Mouse (Mus musculus) CH12.LX (cell line): Measurements from ENCODE around the gene Ofd1. TPM values are rescaled to one million over a fixed set of nuclear protein-coding genes. Genes with fewer than 3 reads are reported as not detected.

ENCODE experiments used
- DNase-seq: peaks from one replicate; pipeline ENCODE4 v3.0.0-alpha.2; 2013; ENCODE audit errors: extremely low read depth
- H3K27ac ChIP-seq: 2 replicates; pipeline ENCODE4 v1.5.1; 2012; ENCODE audit warnings: low read depth, mild to moderate bottlenecking, control low read depth, moderate library complexity; ENCODE audit not compliant: insufficient read depth
- H3K27me3 ChIP-seq: replicated peaks from 2 replicates; pipeline ENCODE3; 2012; ENCODE audit warnings: inconsistent platforms
- H3K36me3 ChIP-seq, 2 experiments: replicated peaks in 1 of 2; 2 replicates each; pipeline versions ENCODE3 to v1.6.1; 2012; ENCODE audit warnings: inconsistent platforms in 1 of 2, low read length in 1 of 2, mild to moderate bottlenecking in 1 of 2, mixed read lengths in 1 of 2, moderate library complexity in 1 of 2; ENCODE audit not compliant: control insufficient read depth in 1 of 2, insufficient read depth in 1 of 2
- H3K4me1 ChIP-seq, 2 experiments: 2 replicates each; pipeline ENCODE4 v1.6.1; 2012; ENCODE audit warnings: inconsistent platforms in 1 of 2, moderate library complexity in 1 of 2; ENCODE audit not compliant: insufficient read depth in 2 of 2, control insufficient read depth in 1 of 2
- H3K4me2 ChIP-seq: 2 replicates; pipeline ENCODE4 v1.6.1; 2012; ENCODE audit warnings: low read depth, mild to moderate bottlenecking, control low read depth; ENCODE audit not compliant: poor library complexity, insufficient read depth, severe bottlenecking
- H3K4me3 ChIP-seq, 3 experiments: fragments of 150-350 bp in 1 of 3; sonication (generic) in 1 of 3; replicated peaks in 1 of 3; 2 replicates each; pipeline versions ENCODE3 to v1.5.1; 2011 to 2012; ENCODE audit warnings: low read depth in 2 of 3, low read length in 2 of 3, mild to moderate bottlenecking in 2 of 3, moderate library complexity in 2 of 3, control low read depth in 1 of 3, improper control_type of control experiment in 1 of 3, inconsistent platforms in 1 of 3, mixed read lengths in 1 of 3; ENCODE audit not compliant: poor library complexity in 1 of 3
- H3K79me2 ChIP-seq: replicated peaks from 2 replicates; pipeline ENCODE4 v1.6.1; 2012; ENCODE audit warnings: mild to moderate bottlenecking, moderate library complexity; ENCODE audit not compliant: control insufficient read depth, poor library complexity, insufficient read depth, severe bottlenecking; ENCODE audit errors: extremely low read depth
- H3K9ac ChIP-seq: 2 replicates; pipeline ENCODE4 v1.6.1; 2012; ENCODE audit warnings: low read depth, mild to moderate bottlenecking, control low read depth, moderate library complexity; ENCODE audit not compliant: insufficient read depth
- H3K9me3 ChIP-seq: replicated peaks from 2 replicates; pipeline ENCODE3; 2012; ENCODE audit warnings: low read length, inconsistent platforms, mixed read lengths
- BHLHE40 ChIP-seq: IDR thresholded peaks from 2 replicates; pipeline ENCODE4 v1.6.1; 2011; ENCODE audit warnings: mild to moderate bottlenecking, low read depth, low read length, improper control_type of control experiment
- CHD1 ChIP-seq: IDR thresholded peaks from 2 replicates; pipeline ENCODE4 v1.6.1; 2012; ENCODE audit warnings: low read depth, low read length, improper control_type of control experiment, inconsistent platforms
- CTCF ChIP-seq, 2 experiments: IDR thresholded peaks in 1 of 2; conservative IDR thresholded peaks in 1 of 2; 2 replicates each; pipeline ENCODE4 v1.5.1; 2011 to 2012; ENCODE audit warnings: low read depth in 2 of 2, low read length in 2 of 2, improper control_type of control experiment in 1 of 2, inconsistent platforms in 1 of 2, mild to moderate bottlenecking in 1 of 2, moderate library complexity in 1 of 2
- E2F4 ChIP-seq: IDR thresholded peaks from 2 replicates; pipeline ENCODE4 v1.6.1; 2011; ENCODE audit warnings: low read depth, low read length, improper control_type of control experiment; ENCODE audit not compliant: insufficient replicate concordance
- ETS1 ChIP-seq: conservative IDR thresholded peaks from 2 replicates; pipeline ENCODE4 v1.6.1; 2012; ENCODE audit warnings: low read depth, mild to moderate bottlenecking, inconsistent platforms, low read length, improper control_type of control experiment, moderate library complexity
- HCFC1 ChIP-seq: IDR thresholded peaks from 2 replicates; pipeline ENCODE4 v1.6.1; 2012; ENCODE audit warnings: low read depth, mild to moderate bottlenecking, inconsistent platforms, low read length, improper control_type of control experiment
- JUN ChIP-seq: IDR thresholded peaks from 2 replicates; pipeline ENCODE4 v1.6.1; 2011; ENCODE audit warnings: low read depth, mild to moderate bottlenecking, low read length, improper control_type of control experiment, moderate library complexity; ENCODE audit not compliant: insufficient read depth
- JUND ChIP-seq: conservative IDR thresholded peaks from 2 replicates; pipeline ENCODE4 v1.6.1; 2011; ENCODE audit warnings: low read depth, low read length, improper control_type of control experiment
- KAT2A ChIP-seq: IDR thresholded peaks from 2 replicates; pipeline ENCODE4 v1.6.1; 2012; ENCODE audit warnings: low read length, improper control_type of control experiment, inconsistent platforms; ENCODE audit not compliant: insufficient replicate concordance
- MAFK ChIP-seq: IDR thresholded peaks from 2 replicates; pipeline ENCODE4 v1.6.1; 2011; ENCODE audit warnings: low read length, improper control_type of control experiment; ENCODE audit not compliant: insufficient replicate concordance
- MAX ChIP-seq: IDR thresholded peaks from 2 replicates; pipeline ENCODE4 v1.6.1; 2011; ENCODE audit warnings: low read length, improper control_type of control experiment
- MAZ ChIP-seq: IDR thresholded peaks from 2 replicates; pipeline ENCODE4 v1.6.1; 2012; ENCODE audit warnings: low read depth, mild to moderate bottlenecking, inconsistent platforms, low read length, improper control_type of control experiment, moderate library complexity
- MXI1 ChIP-seq: IDR thresholded peaks from 2 replicates; pipeline ENCODE4 v1.6.1; 2011; ENCODE audit warnings: mild to moderate bottlenecking, low read depth, low read length, improper control_type of control experiment
- MYC ChIP-seq: IDR thresholded peaks from 2 replicates; pipeline ENCODE4 v1.6.1; 2011; ENCODE audit warnings: low read depth, mild to moderate bottlenecking, improper control_type of control experiment, low read length
- NELFE ChIP-seq: IDR thresholded peaks from 2 replicates; pipeline ENCODE4 v1.6.1; 2011; ENCODE audit warnings: low read depth, low read length, improper control_type of control experiment
- NRF1 ChIP-seq: IDR thresholded peaks from 2 replicates; pipeline ENCODE4 v1.6.1; 2014; ENCODE audit warnings: low read depth, mild to moderate bottlenecking, inconsistent platforms, low read length, improper control_type of control experiment, moderate library complexity
- RAD21 ChIP-seq: IDR thresholded peaks from 2 replicates; pipeline ENCODE4 v1.6.1; 2011; ENCODE audit warnings: low read depth, mild to moderate bottlenecking, low read length, improper control_type of control experiment, moderate library complexity
- RCOR1 ChIP-seq: conservative IDR thresholded peaks from 2 replicates; pipeline ENCODE4 v1.6.1; 2012; ENCODE audit warnings: low read depth, mild to moderate bottlenecking, inconsistent platforms, low read length, improper control_type of control experiment
- SMC3 ChIP-seq: IDR thresholded peaks from 2 replicates; pipeline ENCODE4 v1.6.1; 2011; ENCODE audit warnings: low read depth, low read length, improper control_type of control experiment
- TBP ChIP-seq: conservative IDR thresholded peaks from 2 replicates; pipeline ENCODE4 v1.6.1; 2011; ENCODE audit warnings: low read depth, low read length, improper control_type of control experiment
- TCF12 ChIP-seq: IDR thresholded peaks from 2 replicates; pipeline ENCODE4 v1.6.1; 2014; ENCODE audit warnings: low read depth, mild to moderate bottlenecking, inconsistent platforms, low read length, improper control_type of control experiment
- UBTF ChIP-seq: IDR thresholded peaks from 2 replicates; pipeline ENCODE4 v1.6.1; 2012; ENCODE audit warnings: low read depth, mild to moderate bottlenecking, inconsistent platforms, low read length, improper control_type of control experiment, moderate library complexity
- USF1 ChIP-seq: IDR thresholded peaks from 2 replicates; pipeline ENCODE4 v1.6.1; 2014; ENCODE audit warnings: low read depth, mild to moderate bottlenecking, inconsistent platforms, low read length, improper control_type of control experiment
- USF2 ChIP-seq: conservative IDR thresholded peaks from 2 replicates; pipeline ENCODE4 v1.6.1; 2011; ENCODE audit warnings: low read depth, low read length, improper control_type of control experiment
- ZC3H11A ChIP-seq: IDR thresholded peaks from 2 replicates; pipeline ENCODE4 v1.6.1; 2012; ENCODE audit warnings: low read depth, mild to moderate bottlenecking, inconsistent platforms, low read length, improper control_type of control experiment
- ZNF384 ChIP-seq: IDR thresholded peaks from 2 replicates; pipeline ENCODE4 v1.6.1; 2012; ENCODE audit warnings: low read depth, low read length, improper control_type of control experiment, inconsistent platforms
- dilution Hi-C: fragments of 300-500 bp; cut with MboI; formaldehyde crosslinking; loops from 2 replicates; pipeline ENCODE4 v1.14.3; 2020; ENCODE audit warnings: low sequenced_read_pairs; ENCODE audit not compliant: extremely low pct_unique_long_range_greater_than_20kb, extremely low pct_ligation_motif_present
- in situ Hi-C: fragments of 300-500 bp; cut with MboI; formaldehyde crosslinking; loops from 3 replicates; pipeline ENCODE4 v1.14.3; 2019; ENCODE audit warnings: low sequenced_read_pairs, low pct_ligation_motif_present, low pct_unique_long_range_greater_than_20kb, mixed read lengths
- polyA plus RNA-seq: library from polyadenylated mRNA; unstranded; fragments of >175 nt; gene quantifications from 2 replicates; pipeline ENCODE4 v1.2.1, GENCODE M21; 2012; ENCODE audit warnings: low read depth; ENCODE audit not compliant: insufficient read length
- total RNA-seq, 2 experiments: library from RNA; depleted of rRNA; stranded (reverse); fragments of 300-350 nt in 1 of 2; fragments of >200 nt in 1 of 2; gene quantifications; 2 replicates each; pipeline ENCODE4 v1.2.3; 2012 to 2014

Ofd1 gene
- total and polyA plus RNA-seq, 3 experiments: 7.8 to 13.3 (median 12.4) TPM

- H3K27ac ChIP-seq: no peak overlapping the region
- dilution Hi-C loops: no loop called here
- no peaks in the 10 kb centered on the region for H3K4me1 ChIP-seq
- no peak for DNase-seq
- H3K36me3 ChIP-seq: no peaks in the 10 kb centered on the region
- H3K79me2 ChIP-seq: no peaks in the 10 kb centered on the region
- H3K4me2 ChIP-seq: no peak overlapping the region
- H3K4me3 ChIP-seq: no peak overlapping the region
- no peaks in the 10 kb centered on the region for H3K27me3 ChIP-seq
- no peak overlapping the region for H3K9ac ChIP-seq
- in situ Hi-C loops: loop anchor here (10.0 kb wide), 1 partner anchor 179 kb away; the partner anchor contains the start of gene Gemin8
- no peaks in the 10 kb centered on the region for H3K9me3 ChIP-seq
- TF ChIP-seq RCOR1: no peak
- no peak for TF ChIP-seq UBTF
- no peak for TF ChIP-seq ETS1
- TF ChIP-seq MYC: no peak
- TF ChIP-seq NRF1: no peak
- no peak for TF ChIP-seq JUND
- no peak for TF ChIP-seq TBP
- TF ChIP-seq MXI1: no peak
- no peak for TF ChIP-seq MAZ
- TF ChIP-seq KAT2A: no peak
- no peak for TF ChIP-seq BHLHE40
- no peak for TF ChIP-seq E2F4
- no peak for TF ChIP-seq NELFE
- no peak for TF ChIP-seq HCFC1
- TF ChIP-seq MAFK: no peak
- TF ChIP-seq TCF12: no peak
- no peak for TF ChIP-seq USF2
- TF ChIP-seq MAX: no peak
- no peak for TF ChIP-seq USF1
- TF ChIP-seq, all 38 proteins: peak for 0
These were observed 87.1 kb downstream of the Ofd1 start for GRCm38 (mm10) chrX:166353412-166353811.

DNA sequence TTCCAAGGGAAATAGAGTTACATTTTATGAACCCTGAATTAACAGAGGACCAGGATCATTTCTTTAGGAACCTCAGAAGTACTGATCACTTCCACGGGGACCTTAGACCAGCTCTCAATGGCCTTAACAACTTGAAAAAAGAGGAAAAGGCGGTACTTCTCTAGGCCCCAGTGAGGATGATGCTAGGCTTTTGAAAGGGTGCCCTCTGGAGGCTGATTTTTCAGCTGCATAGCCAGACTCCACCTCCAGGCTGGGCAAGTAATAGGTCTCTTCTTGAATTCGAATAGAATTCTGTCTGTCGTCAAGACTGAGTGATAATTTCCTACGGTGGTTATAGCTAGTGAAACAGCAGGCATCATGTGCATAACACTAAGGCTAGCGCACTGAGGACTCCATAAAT, 88.7 kb downstream of the Ofd1 start:
- Histone ChIP-seq H3K36me3 (no peaks in the 10 kb centered on the region), H3K27me3 (no peaks in the 10 kb centered on the region), H3K9ac (no peak overlapping the region), H3K79me2 (no peaks in the 10 kb centered on the region), H3K4me1 (no peaks in the 10 kb centered on the region), H3K9me3 (no peaks in the 10 kb centered on the region), H3K4me2 (no peak overlapping the region), H3K27ac (no peak overlapping the region), H3K4me3 (no peak overlapping the region)
- peak; percentile 74 for DNase-seq
- dilution Hi-C loops: no loop called here
- TF ChIP-seq RAD21 (peak; percentile 87), CTCF (conservative IDR thresholded peaks at IDR 0.05 in 1 of 2, IDR thresholded peaks at IDR 0.05 in 1 of 2; ENCODE audit: low read depth in 2 of 2, low read length in 2 of 2) (peak; percentile 33 to 91), JUN (no peak), TCF12 (no peak), SMC3 (peak; percentile 94), MAX (no peak), ZNF384 (peak; percentile 56), ZC3H11A (peak; percentile 67), KAT2A (no peak), ETS1 (no peak), CHD1 (no peak), NELFE (0 out of 2 replicates have a peak, but pooled peaks have one; percentile 21)
- in situ Hi-C loops: loop anchor here (10.0 kb wide), 1 partner anchor 177 kb away; the partner anchor contains the start of gene Gemin8
